Mouse (Mus musculus) left cerebral cortex, adult 2 months (tissue): ENCODE measurements around the gene Fam81a. TPM values are rescaled to one million over a fixed set of nuclear protein-coding genes. Genes with fewer than 3 reads are reported as not detected.

Source experiments
- DNase-seq, 2 experiments: peaks; one replicate each; pipeline ENCODE4 v3.0.0; 2021 to 2022; ENCODE audit warnings: low spot score in 2 of 2, mixed read lengths in 1 of 2; ENCODE audit errors: extremely low spot score in 1 of 2
- H3K27ac ChIP-seq: fragments of 200-600 bp; 2 replicates; pipeline ENCODE4 v1.8.1; 2022
- H3K4me3 ChIP-seq: fragments of 200-600 bp; 2 replicates; pipeline ENCODE4 v1.8.1; 2022
- CTCF ChIP-seq: fragments of 200-600 bp; IDR thresholded peaks from 2 replicates; pipeline ENCODE4 v1.8.1; 2022; ENCODE audit warnings: antibody characterized with exemption, mild to moderate bottlenecking, moderate library complexity
- intact Hi-C: fragments of 180-260 bp; cut with DNase I; formaldehyde crosslinking; loops from one replicate; pipeline ENCODE4 v1.15.1; 2025
- total RNA-seq, 2 experiments: library from RNA; stranded (reverse); gene quantifications; 2 replicates each; pipeline ENCODE4 v1.2.3; 2021

The Fam81a gene
- total RNA-seq, 2 experiments from 2014 or later = 190 to 198 TPM

DNA sequence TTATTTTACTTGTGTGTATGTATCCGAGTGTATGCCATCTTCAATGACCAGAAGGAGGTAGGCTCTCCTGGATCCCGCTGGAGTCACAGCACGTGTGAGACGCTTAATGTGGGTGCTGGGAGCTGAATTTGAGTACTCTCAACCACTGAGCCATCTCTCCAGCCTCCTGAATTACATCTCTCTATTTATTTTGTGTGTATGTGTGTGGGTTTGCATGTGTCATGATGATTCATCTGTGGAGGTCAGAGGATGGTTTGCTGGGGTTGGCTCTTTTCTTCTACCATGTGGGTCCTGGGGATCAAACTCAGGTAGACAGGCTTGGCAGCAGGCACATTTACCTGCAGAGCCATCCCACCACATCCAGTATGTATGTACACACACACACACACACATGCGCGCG lies 60.6 kb downstream of the Fam81a start:
- no peak for DNase-seq
- Histone ChIP-seq H3K27ac (no peak overlapping the region), H3K4me3 (no peak overlapping the region)
- no peak for TF ChIP-seq CTCF
- intact Hi-C loops = loop anchor here (5.0 to 10.0 kb wide), 2 partner anchors 64 to 423 kb away; partner anchors contain the start of gene Rnf111

DNA sequence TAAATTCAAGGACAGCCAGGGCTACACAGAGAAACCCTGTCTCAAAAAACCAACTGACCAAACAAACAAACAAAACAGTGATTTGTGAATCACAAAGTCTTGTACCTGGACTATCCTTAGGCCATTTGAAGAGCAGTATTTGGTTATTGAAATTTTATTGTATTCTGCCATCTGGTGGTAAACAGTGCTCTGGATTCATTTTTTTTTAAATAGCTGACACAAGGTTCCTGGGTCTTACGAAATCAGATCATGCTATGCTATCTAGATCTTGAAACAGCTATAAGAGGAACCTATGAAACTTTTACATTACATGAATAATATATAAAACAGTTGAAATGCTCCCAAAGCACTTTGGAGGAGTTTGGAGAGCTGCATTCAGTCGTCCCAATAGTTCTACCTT lies 61.4 kb downstream of the Fam81a start:
- Histone ChIP-seq H3K27ac (no peak overlapping the region), H3K4me3 (no peak overlapping the region)
- DNase-seq = no peak
- intact Hi-C loops = loop anchor here (5.0 to 10.0 kb wide), 2 partner anchors 64 to 424 kb away; partner anchors contain the start of gene Rnf111
- TF ChIP-seq CTCF = peak; percentile 43

DNA sequence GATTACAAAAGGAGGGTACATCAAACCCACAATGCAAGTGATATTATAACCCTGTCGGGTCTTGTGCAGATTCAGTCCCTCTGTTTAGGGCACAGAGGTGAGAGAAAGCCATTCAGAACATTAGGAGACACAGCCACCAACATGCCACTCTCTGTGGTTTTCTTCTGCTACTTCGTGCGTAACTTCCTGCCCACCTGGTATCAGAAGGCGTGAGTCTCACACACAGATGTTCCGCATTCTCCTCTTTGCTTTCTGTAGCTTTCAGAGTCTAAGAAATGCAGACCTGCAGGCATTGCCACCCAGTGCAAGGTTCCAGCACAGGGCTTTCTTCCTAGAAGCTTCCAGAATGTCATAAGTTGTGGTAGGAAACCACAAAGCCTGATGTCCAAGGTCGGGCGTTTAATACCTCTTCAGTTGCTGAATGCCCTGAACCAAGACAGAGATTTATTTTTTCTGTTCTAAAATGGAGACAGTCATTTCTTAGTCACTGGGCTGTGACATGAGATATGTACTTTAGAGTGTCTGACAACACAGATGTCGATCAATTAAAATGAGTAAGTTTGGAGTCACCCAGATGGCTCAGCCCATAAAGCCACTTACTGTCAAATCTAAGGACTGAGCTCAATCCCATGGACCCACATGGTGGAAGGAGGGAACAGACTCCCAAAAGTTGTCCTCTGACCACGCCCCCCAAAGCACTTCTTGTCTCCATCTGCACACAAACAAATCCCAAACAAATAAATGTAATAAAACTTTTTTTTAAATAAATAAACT lies 62.1 kb downstream of the Fam81a start:
- intact Hi-C loops = loop anchor here (5.0 to 10.0 kb wide), 2 partner anchors 63 to 425 kb away; partner anchors contain the start of gene Rnf111
- TF ChIP-seq CTCF = no peak

DNA sequence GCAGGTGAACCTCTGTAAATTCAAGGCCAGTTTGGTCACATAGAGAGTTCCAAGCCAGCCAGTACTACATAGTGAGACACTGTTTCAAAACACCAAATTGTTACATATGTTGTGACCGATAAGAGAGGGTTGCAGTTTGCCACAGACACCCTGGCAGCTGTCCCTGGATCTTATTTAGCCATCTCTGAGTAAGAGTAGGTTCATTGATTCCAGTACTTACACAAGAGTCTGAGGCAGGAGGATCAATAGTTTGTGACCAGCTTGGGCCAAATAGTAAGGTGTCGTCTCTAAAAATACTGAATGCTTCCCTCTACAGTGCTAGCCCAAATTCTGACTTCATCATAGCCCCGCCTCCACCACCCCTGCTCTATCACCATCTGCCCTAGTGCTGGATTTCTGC lies 64.3 kb downstream of the Fam81a start:
- intact Hi-C loops = no loop called here
- Histone ChIP-seq H3K4me3 (no peak overlapping the region), H3K27ac (no peak overlapping the region)
- DNase-seq = no peak
- no peak for TF ChIP-seq CTCF

More for the DNA sequence above, 62.1 kb downstream of the Fam81a start:
- no peak overlapping the region for H3K27ac ChIP-seq
- no peak for DNase-seq
- H3K4me3 ChIP-seq = no peak overlapping the region

DNA sequence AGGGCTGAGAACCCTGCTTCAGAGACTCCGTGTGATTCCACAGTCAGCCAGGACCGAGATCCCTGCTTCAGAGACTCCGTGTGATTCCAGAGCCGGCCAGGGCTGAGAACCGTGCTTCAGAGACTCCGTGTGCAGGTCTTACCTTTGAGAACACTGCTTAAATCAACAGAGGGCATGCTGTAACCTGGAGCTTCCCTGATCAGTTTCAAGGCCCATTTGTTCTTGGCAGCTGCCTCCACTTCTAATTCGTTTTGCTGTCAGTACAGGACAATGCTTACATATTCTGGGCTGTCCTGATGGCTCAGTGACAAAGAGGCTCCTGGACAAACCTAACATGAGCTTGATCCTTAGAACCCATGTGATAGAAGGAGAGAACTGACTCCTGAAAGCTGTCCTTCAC lies 65.2 kb downstream of the Fam81a start:
- Histone ChIP-seq H3K27ac (no peak overlapping the region), H3K4me3 (no peak overlapping the region)
- no peak for DNase-seq
- intact Hi-C loops = no loop called here
- TF ChIP-seq CTCF = no peak

DNA sequence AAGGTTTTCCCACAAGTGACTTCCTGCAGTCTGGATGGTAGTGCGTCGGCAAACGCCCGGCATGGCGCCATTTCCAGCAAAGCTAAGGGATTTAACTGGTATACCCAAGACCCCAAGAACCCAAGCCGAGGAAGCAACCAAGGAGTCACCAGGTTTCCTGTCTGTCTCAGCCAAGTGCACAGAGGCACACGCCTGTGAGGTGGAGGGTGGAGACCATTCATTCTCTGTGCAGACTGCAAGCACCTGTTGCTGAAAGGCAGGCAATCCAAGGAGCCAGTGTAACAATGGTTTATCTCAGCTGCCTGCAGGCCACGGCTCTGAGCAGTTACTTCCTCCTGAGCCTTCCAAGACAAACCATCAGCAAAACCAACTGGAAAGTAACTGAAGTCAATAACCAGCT lies 70.0 kb downstream of the Fam81a start:
- intact Hi-C loops = loop anchor here (5.0 kb wide), 1 partner anchor 45 kb away; no protein-coding TSS in a partner anchor
- DNase-seq = no peak
- H3K27ac ChIP-seq = no peak overlapping the region
- H3K4me3 ChIP-seq = no peak overlapping the region
- no peak for TF ChIP-seq CTCF

DNA sequence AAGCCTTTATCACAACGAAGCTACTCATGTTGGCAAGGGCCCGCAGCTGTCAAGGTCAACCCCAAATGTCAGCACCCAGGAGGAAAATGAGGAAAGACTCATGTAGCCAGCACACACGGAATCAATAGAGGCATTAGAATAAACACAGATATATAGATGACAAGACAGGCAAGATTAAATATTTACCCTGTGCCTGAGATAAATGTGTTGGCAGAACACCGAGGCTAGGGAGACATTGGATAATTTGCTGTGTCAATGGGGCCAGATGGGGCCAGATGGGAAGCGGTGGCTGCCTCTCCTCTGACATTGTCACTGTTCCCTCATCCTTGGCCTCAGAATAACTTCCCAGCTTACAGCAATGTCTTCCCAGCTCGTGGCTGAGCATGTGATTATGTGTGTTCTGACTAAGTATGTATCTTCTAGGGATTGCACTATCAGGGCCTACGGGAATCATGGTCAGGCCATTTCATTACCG lies 72.4 kb downstream of the Fam81a start:
- no peak overlapping the region for H3K4me3 ChIP-seq
- H3K27ac ChIP-seq = no peak overlapping the region
- TF ChIP-seq CTCF = no peak
- intact Hi-C loops = loop anchor here (5.0 kb wide), 1 partner anchor 43 kb away; no protein-coding TSS in a partner anchor
- DNase-seq = no peak

DNA sequence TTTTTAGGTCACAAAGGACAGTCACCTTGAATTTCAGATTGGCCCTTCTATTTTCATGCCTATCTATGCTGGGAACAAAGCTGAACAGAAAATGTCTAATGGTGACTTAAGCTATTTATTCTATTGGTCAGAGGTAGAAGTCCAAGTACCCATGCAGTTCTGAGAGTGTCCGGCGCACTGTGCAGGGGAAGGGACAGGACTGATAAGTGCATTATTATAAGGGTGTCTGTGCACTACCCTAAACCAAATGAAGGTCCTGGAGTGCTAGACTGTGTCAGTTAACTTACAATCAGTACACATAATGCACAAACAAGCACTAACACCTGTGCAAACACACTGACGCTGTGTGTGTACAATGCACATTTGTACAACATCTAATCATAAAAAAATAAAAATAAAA lies 74.9 kb downstream of the Fam81a start:
- Histone ChIP-seq H3K4me3 (no peak overlapping the region), H3K27ac (no peak overlapping the region)
- no peak for TF ChIP-seq CTCF
- DNase-seq = no peak
- intact Hi-C loops = no loop called here

DNA sequence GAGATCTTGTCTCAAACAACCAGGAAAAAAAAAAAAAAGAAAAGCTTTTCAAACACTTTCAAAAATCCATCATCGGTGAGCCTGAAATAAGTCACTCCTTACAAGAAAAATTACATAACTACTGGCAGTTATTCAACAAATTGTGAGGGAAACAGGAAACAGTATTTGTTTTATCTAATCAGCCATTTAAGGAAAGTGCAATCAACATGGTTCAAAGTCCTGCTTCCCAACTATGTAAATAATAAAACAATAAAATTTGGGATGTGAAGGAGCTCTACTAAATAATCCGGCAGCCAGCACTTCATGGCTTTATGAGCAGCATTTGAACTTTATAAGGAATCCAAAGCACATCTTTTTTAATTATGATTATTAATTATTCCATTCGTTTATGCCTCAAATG lies 80.3 kb downstream of the Fam81a start:
- Histone ChIP-seq H3K27ac (no peak overlapping the region), H3K4me3 (no peak overlapping the region)
- no peak for TF ChIP-seq CTCF
- DNase-seq = no peak
- intact Hi-C loops = no loop called here

DNA sequence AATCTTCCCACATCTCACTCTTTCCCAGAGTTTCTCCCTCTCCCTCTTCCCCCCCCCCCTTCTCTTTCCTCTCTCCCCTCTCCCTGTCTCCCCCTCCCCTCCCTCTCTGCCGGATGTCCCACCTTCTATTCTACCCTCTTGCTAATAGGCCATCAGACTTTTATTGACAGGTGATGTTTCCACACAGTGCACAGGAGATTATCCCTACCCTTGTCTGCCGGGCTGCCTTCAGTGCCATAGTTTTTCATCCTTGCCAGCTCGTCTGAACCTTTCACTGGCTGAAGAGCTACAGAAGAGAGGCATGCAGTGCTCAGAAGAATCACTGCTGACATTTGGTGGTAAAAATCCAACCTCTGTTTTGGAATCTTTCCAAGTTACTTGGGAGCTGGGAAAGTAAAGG lies 88.9 kb downstream of the Fam81a start:
- H3K4me3 ChIP-seq = no peak overlapping the region
- intact Hi-C loops = no loop called here
- H3K27ac ChIP-seq = no peak overlapping the region
- no peak for TF ChIP-seq CTCF
- DNase-seq = no peak

DNA sequence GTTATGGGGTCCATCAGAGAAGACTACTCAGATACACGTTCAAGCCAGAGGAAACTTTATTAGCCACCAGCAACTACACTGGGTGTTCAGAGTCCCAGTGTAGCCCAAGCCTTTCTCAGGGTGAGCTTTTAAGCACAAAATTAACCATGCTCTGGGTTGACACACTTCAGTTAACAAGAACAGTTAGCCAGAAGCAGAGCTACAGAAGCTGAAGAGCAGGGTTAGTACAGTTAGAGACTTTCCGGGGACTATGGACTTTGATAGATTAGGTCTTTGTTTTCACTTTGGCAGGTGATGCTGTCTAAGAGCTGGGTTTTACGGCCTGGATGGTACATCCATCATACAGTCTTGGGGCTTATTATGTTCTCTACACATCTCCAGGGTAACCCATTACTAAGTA lies 89.6 kb downstream of the Fam81a start:
- DNase-seq = no peak
- no peak for TF ChIP-seq CTCF
- H3K4me3 ChIP-seq = no peak overlapping the region
- H3K27ac ChIP-seq = no peak overlapping the region
- intact Hi-C loops = no loop called here

DNA sequence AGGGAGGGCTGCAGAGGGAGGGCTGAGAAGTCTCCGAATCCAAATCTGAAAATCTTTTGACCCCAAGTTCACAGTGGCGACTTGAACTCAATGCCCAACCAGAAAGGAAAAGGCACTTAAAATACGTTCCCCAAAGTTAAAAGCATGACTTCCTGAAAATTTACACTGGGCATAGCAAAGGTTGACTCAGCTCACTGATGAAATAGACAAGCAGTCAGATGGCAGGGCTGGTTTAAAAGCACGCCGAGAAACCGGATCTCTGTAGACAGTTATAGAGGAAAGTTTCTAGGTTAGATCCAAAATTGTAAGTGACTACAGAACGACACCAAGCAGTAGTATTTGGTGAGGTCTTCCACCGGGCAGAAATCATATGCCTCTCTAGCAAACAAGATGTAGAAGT lies 92.5 kb downstream of the Fam81a start:
- no peak for DNase-seq
- H3K4me3 ChIP-seq = no peak overlapping the region
- H3K27ac ChIP-seq = no peak overlapping the region
- intact Hi-C loops = no loop called here
- no peak for TF ChIP-seq CTCF

DNA sequence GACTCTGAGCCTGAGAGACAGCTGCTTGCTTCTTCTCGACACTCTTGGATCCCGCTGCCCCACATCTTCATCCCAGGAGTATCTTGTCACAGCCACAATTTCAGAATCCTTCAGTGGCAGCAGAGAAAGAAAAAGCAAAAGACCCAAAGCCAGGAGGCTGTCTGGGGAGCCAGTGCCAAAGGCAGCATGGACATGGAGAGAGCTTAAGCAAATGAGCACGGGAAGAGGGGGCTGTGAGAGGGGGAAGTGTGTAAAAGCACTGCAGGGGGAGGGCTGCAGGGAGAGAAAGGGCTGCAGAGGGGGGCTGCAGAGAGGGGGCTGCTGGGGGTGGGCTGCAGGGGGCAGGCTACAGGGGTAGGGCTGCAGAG lies 93.0 kb downstream of the Fam81a start:
- no peak for TF ChIP-seq CTCF
- intact Hi-C loops = no loop called here
- H3K4me3 ChIP-seq = no peak overlapping the region
- no peak overlapping the region for H3K27ac ChIP-seq
- DNase-seq = no peak
